Mouse (Mus musculus) right cerebral cortex, postnatal 10 days (tissue): Measurements from ENCODE around the gene Ikbip.

Experiments
- DNase-seq, 2 experiments: peaks; one replicate each; pipeline ENCODE4 v3.0.0; 2021; ENCODE audit warnings: low spot score in 2 of 2

Gene Ikbip

GRCm38 (mm10) chr10:91116958-91117357 is 34.2 kb downstream of the Ikbip start:
- DNase-seq, result no peak

DNA sequence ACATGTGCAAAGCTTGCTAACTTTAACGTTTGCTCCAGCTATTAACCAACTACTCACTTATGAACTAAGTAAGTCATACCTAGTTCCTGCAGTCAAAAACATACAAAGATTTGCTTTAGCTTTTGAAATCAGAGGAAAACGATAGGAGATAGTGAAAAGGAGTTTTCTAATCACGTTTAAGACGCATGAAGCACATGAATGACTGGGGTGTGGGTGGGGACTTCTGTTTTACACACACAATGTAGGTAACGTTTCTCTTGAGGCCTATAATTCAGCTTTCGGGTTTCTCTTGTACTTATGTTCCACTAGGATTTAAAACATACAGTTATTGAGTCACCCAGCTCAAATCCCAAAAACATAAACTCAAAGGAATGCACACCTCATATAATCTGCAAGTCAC is 39.9 kb downstream of the Ikbip start:
- no peak for DNase-seq

DNA sequence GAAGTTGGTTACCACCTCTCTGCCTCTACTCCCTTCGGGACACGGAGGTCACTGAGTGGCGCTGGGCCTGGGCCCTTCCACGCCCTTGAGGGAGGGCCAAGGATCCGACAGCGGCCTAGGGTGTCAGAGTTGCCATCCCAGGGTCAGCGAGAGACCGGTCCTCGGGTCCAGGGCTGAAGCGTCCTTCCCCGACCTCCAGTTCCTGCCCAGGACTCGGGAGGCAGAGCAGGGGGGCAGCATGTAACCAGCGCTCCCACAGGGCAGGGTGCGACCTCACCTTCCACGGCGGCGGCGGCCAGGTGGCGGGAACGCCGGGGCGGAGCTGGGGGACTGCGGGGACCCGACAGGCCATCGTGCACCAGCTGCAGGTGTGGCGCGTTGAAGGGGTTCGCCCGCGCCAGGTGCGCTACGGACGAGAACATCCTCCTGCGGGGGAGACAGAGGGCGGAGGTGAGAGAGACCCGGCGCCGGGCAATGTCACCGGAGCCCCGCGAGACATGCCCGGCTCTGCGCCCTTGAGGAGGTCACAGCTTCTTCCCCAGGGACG is 40.6 kb downstream of the Ikbip start:
- DNase-seq, result peak in 1 of 2 experiments; percentile 53

DNA sequence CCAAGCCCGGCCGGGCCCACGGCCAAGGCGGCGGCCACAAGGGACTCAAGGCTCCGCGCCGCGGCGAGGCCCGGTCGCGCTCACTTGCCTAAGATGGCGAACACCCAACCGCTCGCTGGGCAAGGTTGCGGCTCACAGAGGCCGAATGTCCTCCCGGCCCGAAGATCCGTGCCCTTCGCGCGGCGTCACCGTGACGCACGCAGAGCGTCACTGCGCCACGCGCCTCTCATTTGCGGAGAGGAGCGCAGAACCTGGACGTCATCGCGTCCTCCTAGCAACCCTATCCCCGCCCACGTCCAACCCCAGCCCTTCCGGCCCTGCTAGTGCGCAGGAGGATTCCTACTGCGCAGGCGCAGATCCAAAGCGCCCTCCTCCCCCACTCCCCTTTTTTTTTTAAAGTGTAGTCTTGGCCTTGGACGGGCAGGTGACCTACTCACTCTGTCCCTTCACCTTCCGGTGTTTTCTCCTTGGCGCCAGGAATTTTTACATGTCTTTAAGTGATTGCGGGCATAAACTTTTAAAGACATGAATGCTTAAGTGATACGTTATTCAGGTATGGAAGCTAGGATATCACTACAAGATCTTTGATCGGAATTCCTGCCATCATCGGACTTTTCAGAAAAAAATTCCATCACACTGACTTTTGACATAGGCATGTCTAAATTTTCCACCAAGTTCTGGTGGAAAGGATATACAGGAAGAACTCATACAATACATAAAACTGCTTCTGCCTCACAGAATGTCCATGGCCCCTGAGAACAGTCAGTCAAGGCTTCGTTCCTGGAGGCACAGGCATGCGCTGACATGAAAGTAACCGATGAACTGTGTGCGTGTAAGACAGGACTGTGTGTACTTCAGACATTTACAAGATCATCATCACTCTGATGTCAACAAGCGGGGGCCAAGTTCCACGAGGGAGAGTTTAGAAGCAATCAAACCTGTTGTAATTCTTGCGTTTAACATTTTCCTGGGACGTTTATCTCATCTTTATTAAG is 41.4 kb downstream of the Ikbip start, which contains the start of gene Slc25a3:
Gene Slc25a3 (minus strand): TSS at position 232 of the 995 bp plus-strand sequence.
- DNase-seq, result peak; percentile 99

DNA sequence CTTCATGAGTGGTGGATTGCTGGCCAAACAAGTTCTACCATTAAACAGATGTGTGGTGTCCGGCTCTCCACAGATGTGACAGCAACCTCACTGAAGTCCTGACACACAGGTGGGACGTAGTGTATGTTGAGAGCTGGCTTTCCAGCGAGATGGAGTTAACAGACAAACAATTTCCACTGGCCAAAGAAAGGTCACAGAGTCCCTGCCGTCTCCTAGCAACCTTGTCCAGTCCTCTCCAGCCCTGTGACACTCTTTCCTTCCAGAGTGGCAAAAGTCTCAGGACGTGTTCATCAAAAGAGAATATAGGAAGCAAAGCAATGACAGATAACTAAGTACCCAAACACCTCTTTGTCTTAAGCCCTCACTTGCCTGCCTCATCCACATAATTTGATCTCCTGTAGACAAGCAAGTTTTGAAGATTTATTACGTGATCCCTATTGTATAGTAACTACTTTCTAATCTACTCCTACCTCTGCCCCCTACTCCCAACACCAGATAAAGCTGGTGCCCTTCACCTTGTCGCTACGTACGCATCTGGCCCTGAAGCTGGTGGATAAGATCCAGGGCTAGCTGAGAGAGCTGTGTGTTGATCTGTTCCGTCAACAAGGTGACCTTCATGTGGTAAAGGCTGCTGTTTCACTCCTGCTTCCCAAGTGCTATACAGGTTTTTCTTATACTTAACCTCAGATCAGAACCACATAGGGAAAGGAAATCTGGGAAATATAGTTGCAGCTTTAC is 44.0 kb downstream of the Ikbip start:
- DNase-seq, result no peak

DNA sequence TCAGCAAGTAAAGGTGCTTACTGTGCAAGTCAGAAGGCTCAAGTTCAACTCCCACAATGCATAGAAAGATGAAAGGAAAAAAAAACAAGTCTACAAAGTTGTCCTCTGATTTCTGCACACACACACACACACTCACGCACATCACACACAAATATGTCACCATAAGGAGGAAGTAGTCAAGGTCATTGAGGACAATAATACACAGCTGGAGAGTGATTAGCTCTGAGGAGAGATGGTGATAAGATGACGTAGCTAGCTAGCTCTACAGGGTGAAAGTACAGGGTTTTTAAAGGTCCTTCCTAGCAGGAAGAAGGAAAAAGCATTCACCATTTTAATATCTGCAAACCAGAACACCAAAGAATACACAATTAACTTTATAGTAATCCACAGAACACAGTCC is 44.7 kb downstream of the Ikbip start:
- no peak for DNase-seq

- DNase-seq, result no peak
Observed at GRCm38 (mm10) chr10:91128551-91129160, 45.9 kb downstream of the Ikbip start.

DNA sequence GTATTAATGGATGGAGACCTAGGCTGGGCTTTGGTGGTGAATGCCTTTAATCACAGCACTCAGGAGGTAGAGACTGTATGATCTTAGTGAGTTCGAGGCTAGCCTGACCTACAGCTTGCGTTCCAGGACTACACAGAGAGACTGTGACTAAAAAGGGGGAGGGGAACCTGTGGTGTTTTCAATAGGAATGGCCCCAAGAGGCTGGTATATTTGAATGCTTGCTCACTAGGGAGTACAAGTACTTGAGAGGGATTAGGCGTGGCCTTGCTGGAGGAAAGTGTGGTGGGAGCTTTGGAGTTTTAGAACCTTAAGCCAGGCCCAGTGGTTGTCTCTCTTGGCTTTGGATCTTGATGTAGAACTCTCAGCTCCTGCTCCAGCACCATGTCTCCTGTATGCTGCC is 48.1 kb downstream of the Ikbip start:
- DNase-seq, result no peak

DNA sequence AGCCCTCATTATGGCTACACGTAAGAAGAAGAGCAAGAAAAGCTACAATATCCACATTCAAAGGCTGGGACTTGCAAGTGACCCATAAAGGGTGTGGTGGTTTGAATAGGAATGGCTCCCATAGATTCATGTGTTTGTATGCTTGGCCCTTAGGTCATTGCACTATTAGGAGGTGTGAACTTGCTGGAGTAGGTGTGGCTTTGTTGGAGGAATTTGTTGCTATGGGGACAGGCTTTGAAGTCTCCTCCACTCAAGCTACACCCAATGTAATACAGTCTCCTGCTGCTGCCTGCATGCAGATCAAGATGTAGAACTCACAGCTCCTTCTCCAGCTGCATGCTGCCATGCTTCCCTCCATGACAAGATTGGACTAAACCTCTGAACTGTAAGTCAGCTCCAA is 48.8 kb downstream of the Ikbip start:
- no peak for DNase-seq

DNA sequence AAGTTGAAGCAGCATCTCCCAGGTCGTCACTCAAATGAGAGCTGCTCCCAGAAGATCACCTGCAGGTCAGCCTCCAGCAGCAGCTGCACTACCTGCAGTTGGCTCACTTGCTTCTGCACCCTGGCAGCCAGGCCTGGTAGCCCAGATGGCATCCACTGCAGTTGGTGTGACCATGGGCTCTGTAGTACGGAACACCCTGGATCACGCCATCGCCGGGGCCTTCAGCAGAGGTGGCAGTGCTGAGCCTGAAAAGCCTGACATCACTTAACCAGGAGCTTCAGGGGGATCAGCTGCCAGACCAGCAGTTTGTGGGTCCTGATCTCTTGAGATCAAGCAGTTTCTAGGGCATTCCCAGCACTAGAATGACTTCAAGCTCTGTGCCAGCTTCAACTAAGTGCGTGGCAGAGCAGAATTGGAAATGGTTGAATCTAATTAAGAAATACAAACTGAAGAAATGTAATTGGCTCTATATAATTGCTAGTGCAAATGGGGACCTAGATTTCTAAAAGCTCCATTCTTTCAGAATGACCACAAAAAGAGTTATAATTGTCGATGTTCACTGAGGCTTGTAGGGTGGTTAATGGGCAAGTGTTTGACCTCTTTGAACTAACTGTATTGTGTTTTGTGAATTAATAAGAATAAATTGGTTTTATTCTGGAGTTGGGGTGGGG is 52.7 kb downstream of the Ikbip start:
- DNase-seq, result no peak

DNA sequence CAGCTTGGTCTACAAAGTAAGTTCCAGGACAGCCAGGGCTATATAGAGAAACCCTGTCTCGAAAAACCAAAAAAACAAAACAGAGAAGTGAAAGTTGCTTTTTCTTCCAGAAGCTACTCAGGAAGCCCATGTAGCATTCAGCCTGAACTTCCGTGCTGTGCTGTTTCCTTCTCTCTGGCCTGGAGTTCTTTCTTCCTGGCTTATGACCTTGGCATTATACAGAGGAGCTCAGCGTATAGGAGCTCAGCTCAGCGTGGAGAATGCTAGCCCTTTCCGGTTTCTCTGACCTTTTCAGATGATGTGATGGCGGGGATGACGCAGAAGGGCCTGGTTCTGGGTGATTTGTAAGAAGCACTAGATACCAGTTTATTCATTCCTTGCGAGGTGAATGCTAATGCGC is 54.7 kb downstream of the Ikbip start:
- no peak for DNase-seq

DNA sequence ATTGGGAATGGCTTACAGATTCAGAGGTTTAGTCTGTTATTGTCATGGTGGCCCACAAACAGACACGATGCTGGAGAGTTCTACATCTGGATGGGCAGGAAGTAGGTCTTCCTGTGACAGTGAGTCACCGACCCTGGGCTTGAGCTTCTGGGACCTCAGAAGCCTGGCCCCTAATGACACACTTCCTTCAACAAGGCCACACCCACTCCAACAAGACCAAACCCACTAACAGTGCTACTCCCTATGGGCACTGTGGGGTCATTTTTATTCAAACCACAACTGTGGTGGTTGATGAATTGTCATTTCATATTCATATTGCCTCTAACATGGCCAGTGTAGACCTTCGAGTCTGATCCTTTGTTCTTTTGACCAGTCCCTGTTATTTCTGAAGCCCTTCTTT is 55.6 kb downstream of the Ikbip start:
- DNase-seq, result no peak

- no peak for DNase-seq
Observed at GRCm38 (mm10) chr10:91139148-91139766, 56.5 kb downstream of the Ikbip start.

- DNase-seq, result no peak
Observed at GRCm38 (mm10) chr10:91141564-91141963, 58.8 kb downstream of the Ikbip start.

- no peak for DNase-seq
Observed at GRCm38 (mm10) chr10:91142654-91143191, 60.0 kb downstream of the Ikbip start.

DNA sequence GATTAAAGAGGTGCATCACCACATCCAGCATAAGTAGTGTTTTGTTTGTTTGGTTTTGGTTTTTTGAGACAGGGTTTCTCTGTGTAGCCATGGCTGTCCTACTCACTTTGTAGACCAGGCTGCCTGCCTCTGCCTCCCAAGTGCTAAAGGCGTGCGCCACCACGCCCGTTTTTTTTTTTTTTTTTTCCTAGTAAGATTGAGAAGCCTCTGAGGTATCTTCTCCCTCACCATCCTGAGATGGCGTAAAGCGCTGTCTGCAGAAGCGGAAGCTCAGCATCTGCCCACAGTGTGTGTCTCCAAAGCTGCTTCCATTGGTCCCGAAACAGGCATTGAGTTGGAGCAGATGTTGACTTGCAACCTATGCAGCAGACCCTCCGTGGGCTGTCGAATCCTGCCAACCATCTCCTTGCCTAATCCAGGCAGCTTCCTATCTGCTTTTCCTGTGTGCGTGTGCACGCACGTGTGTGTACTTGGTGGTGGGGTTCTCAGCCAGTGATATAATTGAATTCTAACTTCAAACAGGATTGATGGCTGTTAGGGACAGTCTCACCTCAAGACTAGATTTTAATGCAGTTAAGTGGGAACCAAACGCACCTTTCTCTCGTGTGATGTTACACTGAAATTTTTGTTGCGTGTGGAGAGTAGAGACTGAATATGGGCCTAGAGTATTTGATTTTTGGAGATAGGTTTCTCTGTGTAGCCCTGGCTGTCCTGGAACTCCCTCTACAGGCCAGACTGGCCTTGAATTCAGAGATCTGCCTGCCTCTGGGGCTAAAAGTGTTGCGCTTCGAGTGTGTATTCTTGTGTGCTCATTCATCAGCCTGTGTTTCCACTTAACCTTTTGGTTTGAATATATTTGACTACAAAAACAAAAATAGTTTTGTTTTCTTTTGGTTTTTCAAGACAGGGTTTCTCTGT is 60.8 kb downstream of the Ikbip start:
- DNase-seq, result no peak

DNA sequence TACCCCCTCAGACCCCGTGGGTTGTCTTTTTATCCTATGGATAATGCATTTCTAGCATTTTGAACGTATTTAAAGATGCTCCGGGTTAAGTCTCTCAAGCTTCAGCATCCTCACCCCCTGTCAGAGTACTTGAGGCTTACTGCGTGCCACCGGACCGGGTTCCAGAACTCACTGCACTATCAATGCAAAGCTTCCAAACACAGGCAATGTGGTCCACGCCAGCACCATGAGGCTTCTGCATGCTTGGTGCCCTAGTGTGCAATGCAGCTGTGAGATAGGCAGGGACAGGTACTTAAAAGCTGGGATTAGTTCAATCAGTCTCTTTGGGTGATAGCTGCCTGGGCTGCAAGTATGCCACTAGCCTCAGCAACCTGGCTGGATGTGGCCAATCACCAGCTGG is 62.7 kb downstream of the Ikbip start:
- DNase-seq, result no peak
